Mouse (Mus musculus) heart, postnatal 10 days (tissue): ENCODE results near the gene Naa40. TPM values are rescaled to one million over a fixed set of nuclear protein-coding genes. Genes with fewer than 3 reads are reported as not detected.

ENCODE experiments used
- DNase-seq, 2 experiments: peaks; one replicate each; pipeline ENCODE4 v3.0.0; 2021
- intact Hi-C: fragments of 180-260 bp; cut with DNase I; formaldehyde crosslinking; loops from one replicate; pipeline ENCODE4 v1.15.1; 2025
- total RNA-seq, 2 experiments: library from RNA; stranded (reverse); gene quantifications; 2 replicates each; pipeline ENCODE4 v1.2.3; 2021

The Naa40 gene
- total RNA-seq, 2 experiments from 2014 or later, result 25.5 to 28.7 TPM

GRCm38 (mm10) chr19:7187157-7187556 lies 53.8 kb downstream of the Naa40 start:
- intact Hi-C loops, result no loop called here
- DNase-seq, result no peak

DNA sequence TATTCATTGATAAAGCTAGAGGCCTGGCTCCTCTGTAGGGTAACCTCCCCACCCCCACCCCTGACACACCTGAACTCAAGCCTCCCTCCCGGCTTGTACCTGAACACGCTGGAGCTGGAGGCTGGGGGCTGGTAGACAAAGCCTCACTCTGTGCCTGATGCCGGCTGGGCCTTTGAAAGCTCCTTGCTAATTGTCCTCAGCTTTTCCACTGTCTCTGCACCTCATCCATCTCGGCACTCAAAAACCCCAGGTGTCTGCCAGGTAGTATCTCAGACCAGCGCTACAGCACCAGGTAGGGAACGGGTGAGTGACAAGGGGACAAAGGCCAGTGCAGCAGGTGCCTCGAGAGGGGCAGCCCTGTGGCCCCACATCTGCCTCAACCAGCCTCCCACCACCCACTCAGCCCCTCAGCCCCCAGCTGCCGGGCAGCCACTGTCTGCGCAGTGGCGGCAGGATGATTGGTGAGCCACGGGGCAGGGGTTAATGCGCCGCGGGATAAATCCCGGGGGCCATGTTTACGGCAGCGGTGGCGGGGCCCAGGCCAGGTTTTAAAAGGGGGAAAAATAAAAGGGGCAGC lies 55.2 kb downstream of the Naa40 start:
- DNase-seq, result no peak
- intact Hi-C loops, result no loop called here

DNA sequence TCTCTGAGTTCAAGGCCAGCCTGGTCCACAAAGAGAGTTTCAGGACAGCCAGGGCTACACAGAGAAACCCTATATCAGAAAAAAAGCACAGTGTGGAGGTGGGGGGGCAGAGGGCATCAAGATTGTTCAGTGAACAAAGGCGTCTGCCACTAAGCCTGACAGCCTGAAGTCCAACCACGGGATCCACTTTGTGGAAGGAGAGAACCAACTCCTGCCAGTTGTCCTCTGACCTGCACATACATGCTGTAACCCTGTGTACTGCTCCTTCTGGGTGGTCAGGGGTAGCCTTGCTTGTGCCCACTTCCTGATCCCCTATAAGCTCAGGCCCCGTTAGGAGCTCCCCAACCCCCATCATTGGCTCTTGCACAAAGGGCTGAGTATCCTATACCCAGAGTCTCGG lies 55.9 kb downstream of the Naa40 start:
- intact Hi-C loops, result no loop called here
- DNase-seq, result no peak

DNA sequence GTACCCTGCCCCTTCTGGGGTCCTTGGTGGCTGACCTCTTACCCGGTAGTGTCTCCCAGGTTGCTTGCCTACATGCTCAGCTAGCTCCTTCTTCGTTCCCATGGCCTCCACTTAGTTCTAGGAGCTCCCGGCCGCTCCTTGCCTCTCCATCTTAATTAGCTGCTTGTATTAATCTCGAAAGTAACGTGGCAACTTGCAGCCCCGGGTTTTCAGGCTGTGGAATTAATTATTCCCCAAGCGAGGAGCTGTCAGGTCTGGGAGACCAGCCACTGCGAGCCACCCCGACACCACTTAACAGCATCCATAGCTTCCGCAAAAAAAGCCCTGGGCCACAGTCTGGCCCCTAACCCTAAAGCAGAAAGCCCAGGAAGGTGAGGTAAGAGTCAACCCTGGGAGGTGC lies 57.6 kb downstream of the Naa40 start:
- intact Hi-C loops, result no loop called here
- no peak for DNase-seq

DNA sequence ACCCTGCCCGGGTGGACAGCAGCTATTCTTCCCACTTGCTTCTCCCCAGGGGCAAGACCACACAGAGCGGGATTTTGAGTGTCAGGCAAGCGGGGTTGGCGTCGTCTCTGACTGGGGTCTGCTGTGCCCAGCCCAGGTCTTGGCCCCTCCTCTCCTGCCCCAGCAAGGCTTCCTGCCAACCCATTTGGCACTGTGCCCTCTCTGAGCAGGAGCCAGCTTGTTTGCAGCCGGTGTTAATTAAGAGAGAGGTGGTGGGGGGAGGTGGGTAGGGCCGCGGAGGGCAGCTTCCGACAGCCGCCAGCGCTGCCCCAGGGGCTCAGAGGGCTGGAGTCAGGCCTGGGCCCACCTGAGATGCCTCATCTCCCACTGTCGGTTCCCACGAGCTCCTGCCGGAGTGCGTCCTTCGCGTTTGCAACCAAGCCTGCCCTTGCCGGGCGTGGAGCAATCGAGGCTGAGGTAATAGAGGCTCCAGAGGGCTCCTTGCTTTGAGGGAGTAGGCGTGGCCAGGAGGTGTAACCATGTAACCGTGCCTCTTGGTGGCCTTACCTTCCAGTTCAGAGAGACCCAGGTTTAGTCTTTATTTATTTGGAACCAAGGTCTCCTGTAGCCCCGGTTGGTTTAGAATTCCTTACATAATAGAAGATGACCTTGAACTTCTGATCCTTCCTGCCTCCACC lies 58.6 kb downstream of the Naa40 start:
- intact Hi-C loops, result no loop called here
- DNase-seq, result peak; percentile 71 to 76

DNA sequence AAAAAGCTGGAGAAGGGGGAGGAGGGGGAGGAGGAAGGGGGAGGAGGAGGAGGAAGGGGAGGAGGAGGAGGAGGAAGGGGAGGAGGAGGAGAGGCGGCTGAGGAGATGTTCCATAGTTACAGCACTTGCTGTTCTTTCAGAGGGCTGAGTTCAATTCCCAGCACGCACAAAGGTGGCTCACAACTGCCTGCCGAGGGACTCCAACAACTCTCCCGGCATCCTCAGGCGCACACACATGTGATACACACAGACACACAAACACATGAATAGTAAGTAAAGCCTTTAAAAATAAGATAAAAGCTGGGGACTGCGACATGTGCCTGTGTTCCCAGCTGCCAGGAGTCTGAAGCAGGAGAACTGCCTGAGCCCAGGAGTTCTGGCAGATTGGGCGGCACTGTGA lies 59.5 kb downstream of the Naa40 start:
- DNase-seq, result no peak
- intact Hi-C loops, result no loop called here

- peak; percentile 34 to 41 for DNase-seq
- intact Hi-C loops, result no loop called here
Observed at GRCm38 (mm10) chr19:7180756-7181405, 60.1 kb downstream of the Naa40 start.

DNA sequence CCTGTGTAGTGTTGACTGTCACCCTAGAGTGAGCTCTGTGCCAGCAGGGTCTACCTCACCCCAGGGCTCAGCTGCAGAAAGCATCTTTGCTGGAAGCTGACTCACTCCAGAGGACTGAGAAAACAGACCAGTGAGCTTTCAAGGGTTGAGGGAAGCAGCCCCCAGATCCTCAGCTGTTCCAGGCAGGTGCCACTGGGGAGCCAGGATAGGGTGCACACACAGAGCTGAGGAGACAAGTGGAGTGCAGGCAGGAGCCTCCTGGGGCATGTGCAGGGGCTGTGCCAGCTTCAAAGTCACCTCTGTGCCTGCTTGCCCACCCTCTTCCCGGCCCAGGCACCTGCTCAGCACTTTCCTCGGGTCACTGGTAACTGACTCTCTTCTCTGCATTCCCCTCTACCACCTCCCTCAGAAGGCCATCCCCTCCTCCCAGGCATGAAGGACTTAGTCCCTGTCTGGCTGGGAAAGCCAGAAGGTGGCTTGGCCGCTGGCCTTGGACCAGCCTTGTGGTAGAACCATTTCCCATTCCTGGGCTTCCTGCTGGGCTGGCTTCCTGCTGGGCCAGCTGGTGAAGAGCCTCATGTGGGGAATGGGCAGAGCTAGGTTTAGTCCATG lies 62.0 kb downstream of the Naa40 start:
- intact Hi-C loops, result no loop called here
- DNase-seq, result no peak

GRCm38 (mm10) chr19:7177804-7178511 lies 63.0 kb downstream of the Naa40 start:
- DNase-seq, result no peak
- intact Hi-C loops, result no loop called here

DNA sequence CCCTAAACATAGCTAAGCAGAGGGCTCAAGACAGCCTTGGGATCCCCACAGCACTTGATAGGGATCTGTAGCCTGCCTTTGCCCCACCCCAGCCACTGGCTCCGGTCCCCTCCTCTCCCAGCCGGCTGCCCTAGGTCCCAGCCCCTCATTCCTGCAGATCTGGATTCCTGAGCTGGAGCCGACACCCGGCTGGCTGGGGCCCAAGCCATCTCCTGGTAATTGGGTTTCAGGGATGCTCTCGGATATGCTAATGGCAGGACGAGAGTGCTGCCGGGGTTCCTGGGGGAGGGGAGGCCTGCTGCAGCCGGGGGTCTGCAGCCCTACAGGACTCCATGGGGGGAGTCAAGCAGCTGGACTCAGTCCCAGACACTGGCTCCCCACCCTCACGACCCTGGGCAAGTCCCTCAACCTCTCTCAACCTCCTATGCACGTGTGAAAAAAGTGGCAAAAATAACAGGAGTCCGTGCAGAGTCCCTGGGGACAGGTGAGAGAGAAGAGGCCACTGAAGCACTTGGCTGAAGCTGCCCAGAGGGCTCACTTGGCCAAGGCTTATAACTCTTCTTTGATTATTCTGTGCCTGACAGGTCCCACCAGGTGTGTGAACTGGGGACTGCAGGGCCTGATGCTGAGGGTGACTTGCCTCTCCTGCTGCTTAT lies 64.8 kb downstream of the Naa40 start:
- intact Hi-C loops, result no loop called here

More for the DNA sequence above, 64.8 kb downstream of the Naa40 start:
- DNase-seq, result no peak

Other genes starting within 250 kb of the Naa40 start
- 10 to 100 TPM; 59.4 to 62.4 TPM for gene Dnajc4, start 248.6 kb downstream of the Naa40 start, total RNA-seq
- 10 to 100 TPM; 27.3 to 29.7 TPM for gene Nudt22, start 245.1 kb downstream of the Naa40 start, total RNA-seq
- gene Trpt1, start 245.1 kb downstream of the Naa40 start, total RNA-seq, result 10 to 100 TPM; 21.2 to 21.9 TPM
- 1 to 10 TPM; 5.2 to 6.6 TPM for gene Fermt3, start 221.7 kb downstream of the Naa40 start, total RNA-seq
- 100 to 1,000 TPM; 104 to 117 TPM for gene Stip1, start 201.2 kb downstream of the Naa40 start, total RNA-seq
- gene Macrod1, start 184.4 kb downstream of the Naa40 start, total RNA-seq, result 100 to 1,000 TPM; 168 to 172 TPM
- 1 to 10 TPM; 1.2 to 1.3 TPM for gene Flrt1, start 135.5 kb downstream of the Naa40 start, total RNA-seq
- 100 to 1,000 TPM; 102 to 104 TPM for gene Otub1, start 34.9 kb downstream of the Naa40 start, total RNA-seq
- gene Cox8a, start 23.6 kb downstream of the Naa40 start, total RNA-seq, result 100 to 1,000 TPM; 661 to 717 TPM
- 10 to 100 TPM; 12.9 to 26.0 TPM for gene Rcor2, start 26.1 kb upstream of the Naa40 start, total RNA-seq
- 10 to 100 TPM; 51.7 to 54.3 TPM for gene Mark2, start 100.7 kb upstream of the Naa40 start, total RNA-seq
- 10 to 100 TPM; 27.2 to 28.5 TPM for gene Spindoc, start 141.8 kb upstream of the Naa40 start, total RNA-seq
- gene 2700081O15Rik, start 176.4 kb upstream of the Naa40 start, total RNA-seq, result 10 to 100 TPM; 25.1 to 32.8 TPM
- gene Rtn3, start 242.1 kb upstream of the Naa40 start, total RNA-seq, result 100 to 1,000 TPM in 1 of 2 experiments, 10 to 100 TPM in 1; 99.1 to 107 TPM